Mouse (Mus musculus): ENCODE measurements around the gene Efcab7.
A peak's percentile ranks its signal among the peaks of the same experiment; 100 is the strongest.

The Efcab7 gene

DNA sequence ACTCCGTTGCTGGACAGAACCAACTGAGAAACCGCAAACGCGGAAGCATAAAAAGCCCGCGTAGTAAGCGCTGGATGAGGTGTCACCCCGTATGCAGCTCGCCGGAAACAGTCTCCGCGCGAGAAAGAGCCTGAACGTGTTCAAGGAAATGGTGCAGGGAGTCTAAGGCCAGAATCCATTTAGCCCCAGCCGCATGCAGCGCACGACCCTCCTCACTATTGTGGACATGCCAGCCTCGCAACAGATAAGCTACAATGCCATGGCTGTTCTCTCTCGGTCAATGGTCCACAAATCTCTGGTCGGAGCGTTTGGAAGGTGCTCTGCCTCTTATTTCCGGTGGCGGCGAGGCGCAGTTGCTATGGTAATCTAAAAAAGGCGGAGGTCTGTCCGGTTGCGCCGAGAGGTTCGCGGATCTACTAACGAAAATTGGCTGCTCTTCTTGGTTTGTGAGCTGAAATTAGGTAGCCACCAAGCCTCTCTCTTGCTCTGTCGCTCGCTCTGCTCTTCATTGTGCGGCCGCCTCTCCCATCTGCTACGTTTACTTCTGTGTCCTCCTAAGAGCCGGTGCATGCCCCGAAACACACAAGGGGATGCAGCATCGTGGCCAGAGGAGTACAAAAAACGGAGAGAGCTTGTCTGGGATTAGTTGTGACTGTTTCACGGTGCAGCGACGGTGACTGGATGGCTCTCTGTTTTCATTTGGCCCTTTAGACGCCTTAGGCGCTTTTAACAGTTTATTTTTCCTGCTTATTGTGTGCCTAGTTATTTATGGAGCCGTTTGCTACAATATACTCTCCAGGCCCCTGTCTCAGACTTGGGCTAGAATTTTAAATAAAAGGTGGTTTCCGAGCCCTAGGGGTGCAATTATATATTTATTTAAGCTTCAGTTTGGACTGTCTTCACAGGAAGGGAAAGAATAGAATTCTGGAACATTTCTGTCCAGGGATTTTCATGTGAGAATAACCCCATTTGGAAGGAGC lies at the start of gene Efcab7:
Gene Efcab7, plus strand, starts transcription at position 105 of the 980 bp plus-strand sequence.
- peak; percentile 90 to 91 for DNase-seq

GRCm38 (mm10) chr4:99792365-99792764 lies 36.6 kb upstream of the Efcab7 start:
- no peak for DNase-seq

DNA sequence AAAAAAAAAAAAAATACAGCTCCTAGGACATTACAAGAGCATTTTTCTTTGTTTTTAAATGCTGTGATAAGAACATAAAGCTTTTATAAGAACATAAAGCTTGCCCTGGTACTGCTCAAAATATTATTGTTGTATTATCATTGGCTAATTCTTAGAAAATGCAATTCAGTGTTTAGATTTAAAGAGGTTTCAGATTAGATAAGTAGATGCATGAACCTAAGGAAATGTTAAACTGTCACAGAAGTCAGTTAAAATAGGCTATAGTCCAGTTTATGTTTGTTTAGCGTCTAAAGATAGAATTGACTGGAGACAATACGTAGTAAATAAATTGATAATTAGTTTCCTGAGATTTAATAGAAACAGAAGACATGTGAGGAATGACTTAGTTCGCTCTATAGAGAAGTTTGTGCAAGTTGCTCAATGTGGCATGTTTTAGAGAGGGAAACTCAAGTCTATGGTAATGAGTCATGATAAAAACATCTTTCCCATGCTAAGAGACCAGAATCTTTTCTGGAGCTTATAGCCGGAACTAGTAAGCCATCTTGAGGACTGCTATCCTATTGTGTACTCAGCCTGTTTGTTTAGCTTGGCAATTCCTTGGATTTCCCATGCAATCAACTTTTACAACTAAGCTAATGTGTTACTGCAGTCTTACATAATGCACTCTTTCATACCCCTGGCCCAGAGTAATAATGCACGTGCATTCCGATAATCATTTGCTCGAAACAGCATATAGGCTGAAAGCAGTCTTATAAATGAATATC lies 12.1 kb upstream of the Efcab7 start:
- no peak for DNase-seq

GRCm38 (mm10) chr4:99828337-99828736 lies 661 bp upstream of the Efcab7 start:
- no peak for DNase-seq

GRCm38 (mm10) chr4:99828739-99829093 lies 282 bp upstream of the Efcab7 start:
- no peak for DNase-seq

- DNase-seq = peak; percentile 52 to 60
Measured at GRCm38 (mm10) chr4:99881882-99882281, 52.9 kb downstream of the Efcab7 start.

DNA sequence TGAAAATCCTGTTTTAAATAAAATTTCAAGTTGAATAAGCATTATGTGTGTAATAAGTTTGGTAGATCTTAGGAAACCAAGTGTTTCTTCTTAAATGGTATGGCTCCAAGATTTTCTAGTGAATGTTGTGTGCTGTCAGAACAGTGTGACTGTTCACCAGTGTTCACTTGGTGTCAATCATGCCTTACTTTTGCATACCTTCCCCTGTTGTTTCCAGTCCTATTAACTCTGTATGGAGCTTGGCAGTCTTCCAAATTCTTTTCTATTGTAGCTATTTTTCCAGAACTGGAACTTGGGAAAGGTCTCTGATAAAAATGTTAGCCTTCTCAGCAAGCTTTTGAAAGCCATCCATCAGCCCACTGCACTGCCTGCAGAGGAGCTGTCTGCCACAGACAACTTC lies 53.4 kb downstream of the Efcab7 start:
- DNase-seq = no peak

- DNase-seq = no peak
Measured at GRCm38 (mm10) chr4:99913894-99914451, 85.0 kb downstream of the Efcab7 start.

DNA sequence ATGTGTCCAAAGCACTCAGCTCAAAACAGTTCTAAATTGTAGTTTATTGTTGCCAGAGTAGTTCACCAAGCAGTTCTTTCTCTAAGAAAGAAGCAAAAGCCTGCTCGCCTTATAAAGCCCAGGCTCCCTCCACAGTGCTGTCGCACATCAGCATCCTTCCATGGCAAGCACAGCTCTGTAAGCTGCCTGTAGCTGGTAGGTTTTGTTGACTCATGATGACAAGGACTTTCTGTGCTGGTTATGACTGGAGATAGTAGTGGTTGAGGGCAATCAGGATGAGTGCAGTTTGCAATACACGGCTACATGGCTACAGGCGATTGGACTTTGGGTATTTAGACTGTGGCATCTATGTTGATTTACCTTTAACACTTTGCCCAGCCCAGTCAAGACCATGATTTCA lies 97.4 kb downstream of the Efcab7 start:
- no peak for DNase-seq

DNA sequence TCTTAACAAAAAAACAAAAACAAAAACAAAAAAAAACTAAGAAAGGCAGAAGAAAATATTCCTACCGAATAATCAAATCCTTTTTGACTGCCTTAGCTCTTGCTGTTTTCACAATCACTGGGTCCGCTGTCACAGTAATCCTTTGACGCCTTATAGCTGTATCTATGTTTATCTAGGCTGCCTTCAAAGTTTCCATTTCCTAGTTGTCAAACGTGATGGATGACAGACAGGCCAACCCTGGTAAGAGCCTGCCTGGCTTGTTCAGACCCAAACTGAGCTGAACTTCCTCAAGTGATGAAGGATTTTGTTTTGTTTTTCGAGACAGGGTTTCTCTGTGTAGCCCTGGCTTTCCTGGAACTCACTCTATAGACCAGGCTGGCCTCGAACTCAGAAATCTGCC lies 99.5 kb downstream of the Efcab7 start:
- no peak for DNase-seq

GRCm38 (mm10) chr4:99929149-99929612 lies 100.2 kb downstream of the Efcab7 start, which contains the start of gene Pgm1:
Gene Pgm1 (plus strand): TSS chr4:99929414.
- peak; percentile 86 to 88 for DNase-seq

GRCm38 (mm10) chr4:99929613-99930517 lies 100.9 kb downstream of the Efcab7 start, which contains the start of gene Itgb3bp:
Gene Itgb3bp (minus strand): TSS chr4:99929813.
- peak; percentile 87 to 88 for DNase-seq

GRCm38 (mm10) chr4:99930518-99931239 lies 101.7 kb downstream of the Efcab7 start:
- DNase-seq = peak in 1 of 2 experiments; percentile 37

DNA sequence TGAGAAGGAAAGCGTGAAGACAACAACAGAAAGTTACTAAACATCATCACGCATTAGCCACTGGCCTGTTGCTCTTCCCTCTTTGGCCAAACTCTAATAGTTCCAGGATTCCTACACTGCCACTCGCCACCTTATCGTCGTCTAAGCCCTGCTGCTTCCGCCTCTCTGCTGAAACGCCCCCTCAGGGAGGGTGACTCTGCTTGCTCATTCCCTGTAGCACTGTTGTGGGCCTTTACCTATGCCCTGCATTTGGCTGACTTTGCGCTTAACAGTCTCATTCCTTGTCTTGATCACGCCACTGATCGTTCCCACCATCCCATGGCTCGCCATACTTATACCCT lies 102.2 kb downstream of the Efcab7 start:
- DNase-seq = no peak

DNA sequence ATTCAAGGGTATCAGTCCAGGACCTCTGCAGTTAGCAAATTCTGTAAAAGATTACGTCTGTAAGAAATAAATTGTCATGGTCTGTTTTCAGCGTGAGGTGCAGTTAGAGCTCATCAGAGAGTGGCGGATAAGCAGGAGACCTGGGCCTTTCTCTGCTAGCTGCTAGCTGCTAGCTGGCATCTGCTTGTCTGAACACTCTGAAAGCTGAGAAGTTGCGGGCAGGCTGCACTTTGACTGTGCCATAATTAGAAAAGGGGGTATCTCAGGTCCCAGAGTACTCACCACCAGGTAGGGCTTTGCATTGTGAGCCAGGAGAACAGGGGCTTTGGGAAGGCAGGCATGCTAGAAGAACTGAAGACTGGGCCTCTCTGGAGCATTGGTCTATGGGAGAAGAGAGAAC lies 102.8 kb downstream of the Efcab7 start:
- no peak for DNase-seq

- DNase-seq = peak; percentile 35 to 51
Measured at GRCm38 (mm10) chr4:99934859-99935258, 105.9 kb downstream of the Efcab7 start.

DNA sequence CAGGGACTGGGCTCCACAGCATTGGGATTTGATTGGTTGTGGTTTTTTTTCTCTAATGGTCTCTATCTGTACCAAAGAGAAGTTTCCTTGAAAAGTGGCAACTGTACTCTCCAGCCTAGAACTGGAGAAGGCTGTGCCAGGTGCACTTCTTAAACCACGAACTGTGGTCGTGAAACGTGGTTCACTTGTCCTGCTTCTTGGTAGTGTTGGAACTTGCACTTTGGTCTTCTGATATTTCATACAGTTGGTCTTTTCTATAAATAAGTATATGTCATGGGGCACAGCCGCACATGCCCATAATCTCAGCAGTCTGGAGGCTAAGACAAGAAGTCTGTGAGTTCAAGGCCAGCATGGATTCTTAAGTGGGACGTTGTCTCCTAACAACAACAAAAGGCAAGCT lies 107.3 kb downstream of the Efcab7 start:
- no peak for DNase-seq

GRCm38 (mm10) chr4:99939711-99940505 lies 110.9 kb downstream of the Efcab7 start:
- DNase-seq = peak; percentile 34 to 57

- DNase-seq = peak in 1 of 2 experiments; percentile 30
Measured at GRCm38 (mm10) chr4:99941655-99942414, 112.8 kb downstream of the Efcab7 start.

DNA sequence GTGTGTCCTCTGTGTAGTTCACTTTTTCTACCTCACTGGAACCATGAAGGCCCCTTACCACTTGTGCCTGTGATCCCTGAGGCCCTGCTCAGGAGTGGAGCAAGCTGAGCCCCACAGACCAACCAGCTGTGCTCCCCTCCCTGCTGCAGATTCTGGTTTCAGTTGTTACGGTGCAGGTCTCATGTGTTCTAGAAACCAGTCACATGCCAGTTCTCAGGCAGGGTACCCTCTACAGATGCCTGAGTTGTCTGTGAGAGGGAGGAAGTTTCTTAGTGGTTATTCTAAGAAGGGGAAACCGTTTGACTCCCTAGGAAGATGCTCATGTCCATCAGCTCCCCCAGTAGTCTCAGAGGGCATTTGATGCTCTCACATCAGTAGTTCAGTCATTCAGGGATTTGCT lies 115.6 kb downstream of the Efcab7 start:
- no peak for DNase-seq

Measured in cerebellum, postnatal 14 days (tissue).